Mouse (Mus musculus) ES-Bruce4 (cell line): Measurements from ENCODE around the gene Mat2a.

Experiments used
- CTCF ChIP-seq: IDR thresholded peaks from one replicate; pipeline ENCODE4 v1.8.1; 2011; ENCODE audit warnings: low read depth, low read length
- EP300 ChIP-seq: IDR thresholded peaks from 2 replicates; pipeline ENCODE4 v1.6.1; 2011; ENCODE audit warnings: low read depth, low read length; ENCODE audit not compliant: insufficient read depth
- POLR2A ChIP-seq: IDR thresholded peaks from one replicate; pipeline ENCODE4 v1.8.1; 2011; ENCODE audit warnings: low read length; ENCODE audit not compliant: insufficient read depth

- TF ChIP-seq POLR2A (no peak), CTCF (no peak), EP300 (no peak)
These were observed 54.1 kb downstream of the Mat2a start for GRCm38 (mm10) chr6:72385258-72385657.
